Mouse (Mus musculus) right cerebral cortex, postnatal 25 days (tissue): Measurements from ENCODE around the gene Litaf.
"Not testable (repeated sequence)": the region's sequence is repeated elsewhere in the genome, so short reads cannot be mapped to it uniquely, and the experiment has no call there.

ENCODE experiments used
- DNase-seq: peaks from one replicate; pipeline ENCODE4 v3.0.0; 2022

Gene Litaf

GRCm38 (mm10) chr16:10988261-10988660 lies 77.7 kb downstream of the Litaf start:
- DNase-seq: no peak

- no peak for DNase-seq
These were observed 81.4 kb downstream of the Litaf start for GRCm38 (mm10) chr16:10984534-10984933.

- DNase-seq: no peak
These were observed 84.4 kb downstream of the Litaf start for GRCm38 (mm10) chr16:10981493-10982070.

GRCm38 (mm10) chr16:10979064-10979803 lies 86.7 kb downstream of the Litaf start:
- no peak for DNase-seq

GRCm38 (mm10) chr16:10977877-10978276 lies 88.1 kb downstream of the Litaf start:
- DNase-seq: no peak

- no peak for DNase-seq
These were observed 89.7 kb downstream of the Litaf start for GRCm38 (mm10) chr16:10976202-10976631.

- DNase-seq: no peak
These were observed 91.0 kb downstream of the Litaf start for GRCm38 (mm10) chr16:10974939-10975338.

GRCm38 (mm10) chr16:10974037-10974446 lies 91.9 kb downstream of the Litaf start:
- no peak for DNase-seq

GRCm38 (mm10) chr16:10972259-10972658 lies 93.7 kb downstream of the Litaf start:
- DNase-seq: no peak

- DNase-seq: not testable (repeated sequence)
These were observed 96.0 kb downstream of the Litaf start for GRCm38 (mm10) chr16:10969944-10970343.

GRCm38 (mm10) chr16:10969342-10969741 lies 96.6 kb downstream of the Litaf start:
- DNase-seq: no peak

GRCm38 (mm10) chr16:10968299-10968698 lies 97.7 kb downstream of the Litaf start:
- no peak for DNase-seq

- no peak for DNase-seq
These were observed 98.2 kb downstream of the Litaf start for GRCm38 (mm10) chr16:10967756-10968155.

GRCm38 (mm10) chr16:10967013-10967412 lies 98.9 kb downstream of the Litaf start:
- DNase-seq: no peak

- DNase-seq: no peak
These were observed 100.9 kb downstream of the Litaf start for GRCm38 (mm10) chr16:10965034-10965433.

- DNase-seq: no peak
These were observed 105.0 kb downstream of the Litaf start for GRCm38 (mm10) chr16:10960916-10961315.

GRCm38 (mm10) chr16:10958763-10959440 lies 107.1 kb downstream of the Litaf start:
- DNase-seq: no peak

GRCm38 (mm10) chr16:10958307-10958706 lies 107.7 kb downstream of the Litaf start:
- not testable (repeated sequence) for DNase-seq

GRCm38 (mm10) chr16:10957794-10958193 lies 108.2 kb downstream of the Litaf start:
- no peak for DNase-seq

- DNase-seq: peak; percentile 53
These were observed 108.8 kb downstream of the Litaf start for GRCm38 (mm10) chr16:10956938-10957685.

- DNase-seq: peak; percentile 57
These were observed 110.9 kb downstream of the Litaf start for GRCm38 (mm10) chr16:10955078-10955477.

GRCm38 (mm10) chr16:10952881-10953280 lies 113.1 kb downstream of the Litaf start:
- DNase-seq: no peak

GRCm38 (mm10) chr16:10952071-10952470 lies 113.9 kb downstream of the Litaf start:
- no peak for DNase-seq
